Mouse (Mus musculus): ENCODE data around the gene Rabl6. TPM values are rescaled to one million over a fixed set of nuclear protein-coding genes. Genes with fewer than 3 reads are reported as not detected.
"Not testable (repeated sequence)": the region's sequence is repeated elsewhere in the genome, so short reads cannot be mapped to it uniquely, and the experiment has no call there.

Rabl6 gene
- total RNA-seq, 2 experiments from 2014 or later = 71.0 to 75.4 TPM

GRCm38 (mm10) chr2:25576028-25576850 is 32.1 kb downstream of the Rabl6 start:
- no peak for ATAC-seq (replicated peaks; ENCODE audit: poor library complexity, severe bottlenecking)

- peak; percentile 43 for ATAC-seq (replicated peaks; ENCODE audit: poor library complexity, severe bottlenecking)
Observed at GRCm38 (mm10) chr2:25575432-25576027, 32.8 kb downstream of the Rabl6 start.

- ATAC-seq (replicated peaks; ENCODE audit: poor library complexity, severe bottlenecking) = peak; percentile 80
Observed at GRCm38 (mm10) chr2:25574579-25575431, 33.5 kb downstream of the Rabl6 start, which contains the start of the genes Mamdc4 and Phpt1. TSS of gene Mamdc4 (minus strand) at chr2:25574845. TSS of gene Phpt1 (minus strand) at chr2:25575224.

GRCm38 (mm10) chr2:25574136-25574535 is 34.2 kb downstream of the Rabl6 start:
- no peak for ATAC-seq (replicated peaks; ENCODE audit: poor library complexity, severe bottlenecking)

GRCm38 (mm10) chr2:25573068-25573467 is 35.3 kb downstream of the Rabl6 start:
- ATAC-seq (replicated peaks; ENCODE audit: poor library complexity, severe bottlenecking) = no peak

DNA sequence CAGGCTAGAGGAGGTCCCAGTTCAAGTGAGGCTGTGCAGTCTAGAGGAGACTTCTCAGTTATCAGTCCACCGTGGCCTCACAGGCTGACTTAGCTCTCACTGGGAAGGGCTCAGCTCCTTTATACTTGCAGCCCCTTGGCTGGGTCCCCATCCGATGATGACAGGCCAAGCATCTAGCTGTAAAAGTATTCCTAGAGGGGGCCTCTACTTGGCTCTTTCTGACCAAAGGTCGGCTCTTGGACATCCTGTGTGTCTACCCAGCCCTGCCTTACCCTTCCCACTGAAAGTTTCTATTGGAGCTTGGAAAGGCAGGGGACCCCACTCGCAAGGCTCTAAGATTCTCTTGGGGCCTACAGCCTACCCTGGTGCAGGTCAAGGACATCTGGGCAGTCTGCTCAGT is 37.1 kb downstream of the Rabl6 start:
- ATAC-seq (replicated peaks; ENCODE audit: poor library complexity, severe bottlenecking) = no peak

DNA sequence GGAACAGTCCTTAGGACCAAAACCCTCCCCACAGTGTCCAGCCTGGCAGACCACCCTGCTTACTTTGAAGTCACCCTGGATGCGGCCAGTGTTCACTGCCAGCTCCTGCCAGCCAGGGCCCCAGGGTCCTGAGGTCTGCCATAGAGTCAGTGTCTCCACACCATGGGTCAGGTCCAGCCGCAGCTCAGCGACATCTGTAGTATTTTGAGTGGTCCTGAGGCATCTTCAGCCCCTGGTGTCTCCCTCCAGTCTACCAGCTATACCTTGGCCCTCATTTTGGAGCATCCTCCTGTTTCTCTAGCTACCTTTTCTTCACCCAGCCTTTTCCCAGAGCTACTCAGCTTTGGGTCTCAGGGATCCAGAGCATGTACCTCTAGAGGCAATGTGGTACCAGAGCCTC is 39.0 kb downstream of the Rabl6 start:
- no peak for ATAC-seq (replicated peaks; ENCODE audit: poor library complexity, severe bottlenecking)

DNA sequence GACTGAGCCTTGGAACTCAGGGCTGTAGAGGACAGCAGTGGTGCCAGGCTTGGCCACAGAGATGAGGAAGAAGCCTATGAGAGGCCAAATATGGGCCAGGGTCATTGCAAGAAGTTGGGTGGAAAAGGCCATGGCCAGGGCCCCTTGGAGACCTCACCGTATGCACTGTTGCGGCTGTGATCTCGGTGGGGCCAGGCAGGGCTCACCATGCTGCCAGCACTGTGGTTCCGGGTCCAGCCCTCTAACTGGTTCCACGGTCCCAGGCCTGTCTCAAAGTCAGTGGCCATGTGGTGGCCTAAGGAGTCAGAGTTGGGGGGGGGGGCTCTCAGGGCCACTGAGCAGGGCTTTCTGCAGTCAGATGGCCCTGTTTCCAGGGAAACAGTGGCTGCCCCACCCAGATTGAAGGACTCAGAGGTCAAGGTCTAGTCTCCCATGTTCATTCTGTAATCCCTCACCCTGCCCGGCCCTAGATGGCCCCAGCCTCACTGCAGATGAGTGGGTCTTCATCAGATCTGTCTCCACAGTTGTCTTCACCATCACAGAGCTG is 39.8 kb downstream of the Rabl6 start:
- ATAC-seq (replicated peaks; ENCODE audit: poor library complexity, severe bottlenecking) = no peak

GRCm38 (mm10) chr2:25566558-25566957 is 41.8 kb downstream of the Rabl6 start:
- no peak for ATAC-seq (replicated peaks; ENCODE audit: poor library complexity, severe bottlenecking)

DNA sequence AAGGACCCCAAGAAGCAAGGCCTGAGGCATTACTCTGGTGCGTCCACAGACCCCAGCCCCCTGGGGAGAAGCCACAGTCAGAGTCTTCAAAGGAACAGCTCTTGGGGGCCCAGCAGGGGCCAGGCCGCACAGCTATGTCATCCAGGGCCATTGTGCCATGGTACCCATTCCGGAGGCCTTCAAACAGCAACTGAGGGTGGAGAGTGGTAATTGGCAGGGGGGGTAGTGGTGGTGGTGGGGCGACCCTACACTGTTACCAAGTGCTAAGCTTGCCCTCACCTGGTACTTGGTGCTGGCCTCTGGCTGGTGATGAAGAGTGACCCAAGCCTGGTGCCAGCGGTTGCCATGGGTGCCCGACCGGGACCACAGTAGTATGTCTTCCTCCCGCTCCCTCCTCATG is 42.6 kb downstream of the Rabl6 start:
- ATAC-seq (replicated peaks; ENCODE audit: poor library complexity, severe bottlenecking) = no peak

- ATAC-seq (replicated peaks; ENCODE audit: poor library complexity, severe bottlenecking) = no peak
Observed at GRCm38 (mm10) chr2:25561946-25562345, 46.4 kb downstream of the Rabl6 start.

- ATAC-seq (replicated peaks; ENCODE audit: poor library complexity, severe bottlenecking) = no peak
Observed at GRCm38 (mm10) chr2:25560551-25560950, 47.8 kb downstream of the Rabl6 start.

DNA sequence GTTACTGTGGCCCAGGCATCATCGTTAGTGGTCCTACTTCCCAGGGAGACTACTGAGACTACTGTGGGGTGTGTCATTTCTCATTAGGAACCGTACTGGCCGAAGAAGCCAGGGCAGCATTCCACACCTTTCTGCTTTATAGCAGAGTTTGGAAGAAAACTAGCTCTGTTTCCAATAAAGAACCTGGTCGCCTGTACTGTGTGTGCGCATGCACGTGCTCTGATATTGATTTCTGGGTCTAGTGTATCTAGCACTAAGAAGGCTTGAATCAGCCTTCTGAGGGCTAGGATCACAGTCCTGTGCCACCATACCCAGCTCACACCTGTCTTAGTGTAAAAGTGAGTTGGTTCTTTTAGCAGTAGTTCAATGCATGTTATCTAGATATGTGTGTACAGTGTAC is 49.5 kb downstream of the Rabl6 start:
- no peak for ATAC-seq (replicated peaks; ENCODE audit: poor library complexity, severe bottlenecking)

GRCm38 (mm10) chr2:25557964-25558360 is 50.4 kb downstream of the Rabl6 start:
- no peak for ATAC-seq (replicated peaks; ENCODE audit: poor library complexity, severe bottlenecking)

GRCm38 (mm10) chr2:25557221-25557963 is 50.9 kb downstream of the Rabl6 start, which contains the start of gene Edf1:
TSS of gene Edf1 (plus strand) at chr2:25557847.
- ATAC-seq (replicated peaks; ENCODE audit: poor library complexity, severe bottlenecking) = peak; percentile 99

DNA sequence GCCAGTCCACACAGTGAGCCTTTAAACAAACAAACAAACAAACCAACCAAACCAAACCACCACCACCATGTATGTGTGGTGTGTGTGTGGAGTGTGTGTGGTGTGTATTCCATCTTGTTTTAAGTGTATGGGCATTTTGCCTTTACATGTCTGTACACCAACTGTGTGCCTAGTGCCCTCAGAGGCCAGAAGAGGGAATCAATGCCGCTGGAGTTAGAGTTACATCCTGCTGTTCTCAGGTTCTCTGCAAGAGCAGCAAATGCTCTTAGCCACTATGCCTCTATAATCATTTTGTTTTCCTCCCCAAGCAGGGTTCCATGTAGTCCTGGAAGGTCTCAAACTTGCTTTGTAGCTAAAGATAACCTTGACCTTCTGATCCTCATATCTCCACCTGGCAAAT is 52.0 kb downstream of the Rabl6 start:
- no peak for ATAC-seq (replicated peaks; ENCODE audit: poor library complexity, severe bottlenecking)

- ATAC-seq (replicated peaks; ENCODE audit: poor library complexity, severe bottlenecking) = not testable (repeated sequence)
Observed at GRCm38 (mm10) chr2:25555479-25555878, 52.8 kb downstream of the Rabl6 start.

- not testable (repeated sequence) for ATAC-seq (replicated peaks; ENCODE audit: poor library complexity, severe bottlenecking)
Observed at GRCm38 (mm10) chr2:25553171-25553786, 55.0 kb downstream of the Rabl6 start.

DNA sequence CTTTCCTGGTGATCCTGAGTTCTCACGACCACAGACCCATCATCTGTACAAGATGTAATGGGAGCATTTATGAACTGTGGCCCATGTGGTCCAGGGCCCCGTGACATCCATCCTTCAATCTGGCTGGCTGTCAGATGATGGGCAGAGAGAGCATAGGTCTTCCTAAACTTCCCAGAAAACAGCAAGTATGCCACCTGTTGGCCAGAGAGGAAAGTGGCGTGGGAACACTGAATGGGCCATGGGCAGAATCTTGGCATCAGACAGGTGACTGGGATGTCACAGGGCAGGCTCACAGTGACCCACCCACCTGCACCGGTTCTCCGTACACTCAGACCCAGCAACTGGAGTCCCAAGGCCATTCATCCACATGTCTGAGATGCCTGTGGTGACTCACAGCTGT is 57.1 kb downstream of the Rabl6 start:
- peak; percentile 21; the same call in 1 of the 2 replicates for ATAC-seq (replicated peaks; ENCODE audit: poor library complexity, severe bottlenecking)
